Mouse (Mus musculus) kidney, embryonic 14.5 days (tissue): ENCODE results near the gene Erg28. TPM values are rescaled to one million over a fixed set of nuclear protein-coding genes. Genes with fewer than 3 reads are reported as not detected.

ENCODE experiments used
- ATAC-seq: fragments of 200-750 bp; cut with Nextera tagmentation; 2 replicates; pipeline ENCODE4 v1.8.0; 2017; ENCODE audit warnings: moderate number of reproducible peaks, mild to moderate bottlenecking, moderate TSS enrichment, moderate library complexity; ENCODE audit not compliant: low FRiP score, low TSS enrichment
- H3K27ac ChIP-seq: fragments of 300-500 bp; sonication (generic); 2 replicates; pipeline ENCODE4 v1.5.1; 2014; ENCODE audit warnings: low read depth, mild to moderate bottlenecking, low read length, moderate library complexity, mixed read lengths
- H3K27me3 ChIP-seq: fragments of 300-500 bp; sonication (generic); 2 replicates; pipeline ENCODE4 v1.6.1; 2014; ENCODE audit warnings: mild to moderate bottlenecking, low read length; ENCODE audit not compliant: control insufficient read depth, insufficient read depth
- H3K36me3 ChIP-seq: fragments of 300-500 bp; sonication (generic); 2 replicates; pipeline ENCODE4 v1.6.1; 2014; ENCODE audit warnings: low read length, mixed read lengths; ENCODE audit not compliant: control insufficient read depth, insufficient read depth
- H3K4me1 ChIP-seq: fragments of 300-500 bp; sonication (generic); 2 replicates; pipeline ENCODE4 v1.6.1; 2014; ENCODE audit warnings: low read length, mixed read lengths; ENCODE audit not compliant: control insufficient read depth, insufficient read depth
- H3K4me2 ChIP-seq: fragments of 300-500 bp; sonication (generic); replicated peaks from 2 replicates; pipeline ENCODE4 v1.6.1; 2014; ENCODE audit warnings: low read depth, mild to moderate bottlenecking, low read length
- H3K4me3 ChIP-seq: fragments of 300-500 bp; sonication (generic); 2 replicates; pipeline ENCODE4 v1.5.1; 2014; ENCODE audit warnings: mild to moderate bottlenecking, low read length
- H3K9ac ChIP-seq: fragments of 300-500 bp; sonication (generic); 2 replicates; pipeline ENCODE4 v1.6.1; 2014; ENCODE audit warnings: low read depth, mild to moderate bottlenecking, low read length, moderate library complexity
- H3K9me3 ChIP-seq: fragments of 300-500 bp; sonication (generic); 2 replicates; pipeline ENCODE4 v1.6.1; 2016; ENCODE audit warnings: low read length; ENCODE audit not compliant: control insufficient read depth
- WGBS: fragments of 180-500 bp; shearing (Covaris S2); extraction: QIAGEN DNeasy Blood & Tissue Kit; methylation state at CpG from one replicate; pipeline ENCODE4 v1.1.7; 2014; 5-methylcytosine and 5-hydroxymethylcytosine counted together
- polyA plus RNA-seq: library from polyadenylated mRNA; unstranded; fragments of >200 nt; fragmentation: Nextera tagmentation; extraction: Ambion mirVana; gene quantifications from 2 replicates; pipeline ENCODE4 v1.2.1, GENCODE M21; 2014

The Erg28 gene
- polyA plus RNA-seq, 1 experiment from 2014 or later, result 117 TPM

DNA sequence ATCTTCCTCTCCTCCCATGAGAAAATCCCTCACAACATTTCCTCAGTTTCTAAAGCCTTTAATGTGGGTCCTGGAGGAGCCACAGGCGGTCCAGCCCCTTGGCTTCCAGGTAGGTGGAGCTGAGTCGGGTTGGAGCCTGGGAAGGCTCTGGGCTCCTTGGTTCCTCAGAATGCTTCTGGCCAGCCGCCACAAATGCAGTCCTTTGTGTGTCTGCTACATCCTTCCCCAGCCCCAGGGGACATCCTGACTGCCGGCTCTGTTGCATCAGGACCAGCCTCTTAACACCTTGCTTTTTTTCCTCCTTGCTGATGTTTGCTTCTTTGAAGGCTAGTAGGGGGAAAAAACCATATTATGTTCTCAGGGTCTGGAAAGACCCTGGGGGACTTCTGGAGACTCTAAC is 56.6 kb downstream of the Erg28 start:
- H3K27me3 ChIP-seq, result no peaks in the 10 kb centered on the region
- H3K9me3 ChIP-seq, result no peaks in the 10 kb centered on the region
- H3K4me2 ChIP-seq, result no peak overlapping the region
- no peaks in the 10 kb centered on the region for H3K4me1 ChIP-seq
- no peak overlapping the region for H3K4me3 ChIP-seq
- 51% methylated on average over 4 of the region's 4 CpGs for WGBS
- ATAC-seq, result no peak
- H3K36me3 ChIP-seq, result no peaks in the 10 kb centered on the region
- H3K27ac ChIP-seq, result no peak overlapping the region
- H3K9ac ChIP-seq, result no peak overlapping the region

GRCm38 (mm10) chr12:85766287-85766686 is 58.1 kb downstream of the Erg28 start:
- H3K4me3 ChIP-seq, result no peak overlapping the region
- 83% methylated on average over 3 of the region's 3 CpGs for WGBS
- H3K9me3 ChIP-seq, result no peaks in the 10 kb centered on the region
- H3K27me3 ChIP-seq, result no peaks in the 10 kb centered on the region
- ATAC-seq, result no peak
- no peak overlapping the region for H3K9ac ChIP-seq
- no peak overlapping the region for H3K4me2 ChIP-seq
- no peaks in the 10 kb centered on the region for H3K4me1 ChIP-seq
- H3K27ac ChIP-seq, result no peak overlapping the region
- H3K36me3 ChIP-seq, result no peaks in the 10 kb centered on the region

Other genes starting within 250 kb of the Erg28 start
- gene Jdp2, start 225.5 kb downstream of the Erg28 start, polyA plus RNA-seq, result 0.49 and 0.66 TPM in 2 replicates
- gene Batf, start 137.9 kb downstream of the Erg28 start, polyA plus RNA-seq, result 2.7 and 2.9 TPM in 2 replicates
- gene Flvcr2, start 78.0 kb downstream of the Erg28 start, polyA plus RNA-seq, result 0.94 and 2.2 TPM in 2 replicates
- gene Ttll5, start 109 bp upstream of the Erg28 start, polyA plus RNA-seq, result 11.9 and 17.0 TPM in 2 replicates